Mouse (Mus musculus): ENCODE measurements at regions not wholly inside any gene's neighbourhood (a gene's known extent, or its start where the extent isn't known, plus 50 kb on each side); places are given as distances from the start of the nearest gene placed in this dataset.
"Not testable (repeated sequence)": the region's sequence is repeated elsewhere in the genome, so short reads cannot be mapped to it uniquely, and the experiment has no call there.

GRCm38 (mm10) chr10:6514269-6514668, 244.0 kb upstream of the Oprm1 start:
- 89% methylated on average over 4 of the region's 4 CpGs for WGBS
- Histone ChIP-seq H3K4me1 (ENCODE audit: control insufficient read depth, insufficient read depth, low read length) (no peaks in the 10 kb centered on the region), H3K4me3 (ENCODE audit: low read length) (no peak overlapping the region), H3K36me3 (ENCODE audit: control insufficient read depth, insufficient read depth) (no peaks in the 10 kb centered on the region), H3K9me3 (replicated peaks; ENCODE audit: control insufficient read depth, low read length) (no peaks in the 10 kb centered on the region), H3K4me2 (ENCODE audit: low read depth, low read length) (no peak overlapping the region), H3K9ac (ENCODE audit: low read length) (no peak overlapping the region), H3K27me3 (ENCODE audit: control insufficient read depth, insufficient read depth, low read length) (no peaks in the 10 kb centered on the region), H3K27ac (ENCODE audit: low read length) (no peak overlapping the region)
- no peak for ATAC-seq (replicated peaks; ENCODE audit: extremely low read depth, insufficient read depth, low FRiP score)

- H3K4me2 ChIP-seq (ENCODE audit: low read depth, low read length) = no peak overlapping the region
Observed at GRCm38 (mm10) chr10:6562516-6562915, 195.8 kb upstream of the Oprm1 start.

GRCm38 (mm10) chr10:6578616-6579015, 179.7 kb upstream of the Oprm1 start:
- no peak overlapping the region for H3K27ac ChIP-seq (ENCODE audit: low read length)
- no peaks in the 10 kb centered on the region for H3K27me3 ChIP-seq (ENCODE audit: control insufficient read depth, insufficient read depth, low read length)
- H3K4me1 ChIP-seq (ENCODE audit: control insufficient read depth, insufficient read depth, low read length) = no peaks in the 10 kb centered on the region
- H3K36me3 ChIP-seq (ENCODE audit: control insufficient read depth, insufficient read depth) = no peaks in the 10 kb centered on the region
- no peak for ATAC-seq (replicated peaks; ENCODE audit: extremely low read depth, insufficient read depth, low FRiP score)
- no peak overlapping the region for H3K4me2 ChIP-seq (ENCODE audit: low read depth, low read length)
- H3K4me3 ChIP-seq (ENCODE audit: low read length) = no peak overlapping the region
- no peaks in the 10 kb centered on the region for H3K9me3 ChIP-seq (replicated peaks; ENCODE audit: control insufficient read depth, low read length)
- no peak overlapping the region for H3K9ac ChIP-seq (ENCODE audit: low read length)

More at GRCm38 (mm10) chr10:6562516-6562915, 195.8 kb upstream of the Oprm1 start:
- Histone ChIP-seq H3K4me1 (ENCODE audit: control insufficient read depth, insufficient read depth, low read length) (no peaks in the 10 kb centered on the region), H3K27ac (ENCODE audit: low read length) (no peak overlapping the region), H3K9ac (ENCODE audit: low read length) (no peak overlapping the region), H3K27me3 (ENCODE audit: control insufficient read depth, insufficient read depth, low read length) (no peaks in the 10 kb centered on the region), H3K9me3 (replicated peaks; ENCODE audit: control insufficient read depth, low read length) (no peaks in the 10 kb centered on the region), H3K4me3 (ENCODE audit: low read length) (no peak overlapping the region), H3K36me3 (ENCODE audit: control insufficient read depth, insufficient read depth) (no peaks in the 10 kb centered on the region)
- ATAC-seq (replicated peaks; ENCODE audit: extremely low read depth, insufficient read depth, low FRiP score) = no peak
- 79% methylated on average over 1 of the region's 1 CpGs for WGBS

GRCm38 (mm10) chr10:6585821-6586220, 172.5 kb upstream of the Oprm1 start:
- not testable (repeated sequence) for H3K9ac ChIP-seq (ENCODE audit: low read length); ATAC-seq (replicated peaks; ENCODE audit: extremely low read depth, insufficient read depth, low FRiP score); H3K27ac ChIP-seq (ENCODE audit: low read length); H3K4me3 ChIP-seq (ENCODE audit: low read length); H3K9me3 ChIP-seq (replicated peaks; ENCODE audit: control insufficient read depth, low read length); H3K36me3 ChIP-seq (ENCODE audit: control insufficient read depth, insufficient read depth); H3K27me3 ChIP-seq (ENCODE audit: control insufficient read depth, insufficient read depth, low read length); H3K4me2 ChIP-seq (ENCODE audit: low read depth, low read length); H3K4me1 ChIP-seq (ENCODE audit: control insufficient read depth, insufficient read depth, low read length)

- Histone ChIP-seq H3K27ac (ENCODE audit: low read length) (no peak overlapping the region), H3K9me3 (replicated peaks; ENCODE audit: control insufficient read depth, low read length) (no peaks in the 10 kb centered on the region), H3K4me1 (ENCODE audit: control insufficient read depth, insufficient read depth, low read length) (no peaks in the 10 kb centered on the region), H3K27me3 (ENCODE audit: control insufficient read depth, insufficient read depth, low read length) (no peaks in the 10 kb centered on the region), H3K36me3 (ENCODE audit: control insufficient read depth, insufficient read depth) (no peaks in the 10 kb centered on the region), H3K9ac (ENCODE audit: low read length) (no peak overlapping the region), H3K4me3 (ENCODE audit: low read length) (no peak overlapping the region), H3K4me2 (ENCODE audit: low read depth, low read length) (no peak overlapping the region)
- no peak for ATAC-seq (replicated peaks; ENCODE audit: extremely low read depth, insufficient read depth, low FRiP score)
- WGBS = 84% methylated on average over 6 of the region's 6 CpGs
Observed at GRCm38 (mm10) chr10:6590211-6590610, 168.1 kb upstream of the Oprm1 start.

GRCm38 (mm10) chr10:6597256-6597655, 161.1 kb upstream of the Oprm1 start:
- H3K36me3 ChIP-seq (ENCODE audit: control insufficient read depth, insufficient read depth) = no peaks in the 10 kb centered on the region
- no peaks in the 10 kb centered on the region for H3K9me3 ChIP-seq (replicated peaks; ENCODE audit: control insufficient read depth, low read length)
- no peak overlapping the region for H3K4me2 ChIP-seq (ENCODE audit: low read depth, low read length)
- no peak for ATAC-seq (replicated peaks; ENCODE audit: extremely low read depth, insufficient read depth, low FRiP score)
- H3K9ac ChIP-seq (ENCODE audit: low read length) = no peak overlapping the region
- no peak overlapping the region for H3K27ac ChIP-seq (ENCODE audit: low read length)
- no peaks in the 10 kb centered on the region for H3K4me1 ChIP-seq (ENCODE audit: control insufficient read depth, insufficient read depth, low read length)
- H3K27me3 ChIP-seq (ENCODE audit: control insufficient read depth, insufficient read depth, low read length) = no peaks in the 10 kb centered on the region
- H3K4me3 ChIP-seq (ENCODE audit: low read length) = no peak overlapping the region

GRCm38 (mm10) chr10:6598586-6598985, 159.7 kb upstream of the Oprm1 start:
- H3K4me3 ChIP-seq (ENCODE audit: low read length); H3K27me3 ChIP-seq (ENCODE audit: control insufficient read depth, insufficient read depth, low read length); ATAC-seq (replicated peaks; ENCODE audit: extremely low read depth, insufficient read depth, low FRiP score); H3K4me2 ChIP-seq (ENCODE audit: low read depth, low read length); H3K36me3 ChIP-seq (ENCODE audit: control insufficient read depth, insufficient read depth); H3K9me3 ChIP-seq (replicated peaks; ENCODE audit: control insufficient read depth, low read length); H3K4me1 ChIP-seq (ENCODE audit: control insufficient read depth, insufficient read depth, low read length); H3K27ac ChIP-seq (ENCODE audit: low read length); H3K9ac ChIP-seq (ENCODE audit: low read length): not testable (repeated sequence)
- WGBS = 70% methylated on average over 3 of the region's 3 CpGs

GRCm38 (mm10) chr10:6647576-6647975, 110.7 kb upstream of the Oprm1 start:
- ATAC-seq (replicated peaks; ENCODE audit: extremely low read depth, insufficient read depth, low FRiP score) = no peak
- 31% methylated on average over 1 of the region's 1 CpGs for WGBS
- Histone ChIP-seq H3K9me3 (replicated peaks; ENCODE audit: control insufficient read depth, low read length) (no peaks in the 10 kb centered on the region), H3K4me3 (ENCODE audit: low read length) (no peak overlapping the region), H3K36me3 (ENCODE audit: control insufficient read depth, insufficient read depth) (no peaks in the 10 kb centered on the region), H3K27ac (ENCODE audit: low read length) (no peak overlapping the region), H3K4me1 (ENCODE audit: control insufficient read depth, insufficient read depth, low read length) (no peaks in the 10 kb centered on the region), H3K9ac (ENCODE audit: low read length) (no peak overlapping the region), H3K27me3 (ENCODE audit: control insufficient read depth, insufficient read depth, low read length) (no peaks in the 10 kb centered on the region), H3K4me2 (ENCODE audit: low read depth, low read length) (no peak overlapping the region)

GRCm38 (mm10) chr10:6685308-6686080, 72.8 kb upstream of the Oprm1 start:
- Histone ChIP-seq H3K27me3 (ENCODE audit: control insufficient read depth, insufficient read depth, low read length) (no peaks in the 10 kb centered on the region), H3K9me3 (replicated peaks; ENCODE audit: control insufficient read depth, low read length) (no peaks in the 10 kb centered on the region), H3K27ac (ENCODE audit: low read length) (no peak overlapping the region), H3K4me3 (ENCODE audit: low read length) (no peak overlapping the region), H3K9ac (ENCODE audit: low read length) (no peak overlapping the region), H3K36me3 (ENCODE audit: control insufficient read depth, insufficient read depth) (no peaks in the 10 kb centered on the region), H3K4me2 (ENCODE audit: low read depth, low read length) (no peak overlapping the region), H3K4me1 (ENCODE audit: control insufficient read depth, insufficient read depth, low read length) (no peaks in the 10 kb centered on the region)
- WGBS = 67% methylated on average over 11 of the region's 11 CpGs
- no peak for ATAC-seq (replicated peaks; ENCODE audit: extremely low read depth, insufficient read depth, low FRiP score)

Data from heart, embryonic 16.5 days (tissue).